Mouse (Mus musculus): ENCODE data around the gene Gstcd.

The Gstcd gene

DNA sequence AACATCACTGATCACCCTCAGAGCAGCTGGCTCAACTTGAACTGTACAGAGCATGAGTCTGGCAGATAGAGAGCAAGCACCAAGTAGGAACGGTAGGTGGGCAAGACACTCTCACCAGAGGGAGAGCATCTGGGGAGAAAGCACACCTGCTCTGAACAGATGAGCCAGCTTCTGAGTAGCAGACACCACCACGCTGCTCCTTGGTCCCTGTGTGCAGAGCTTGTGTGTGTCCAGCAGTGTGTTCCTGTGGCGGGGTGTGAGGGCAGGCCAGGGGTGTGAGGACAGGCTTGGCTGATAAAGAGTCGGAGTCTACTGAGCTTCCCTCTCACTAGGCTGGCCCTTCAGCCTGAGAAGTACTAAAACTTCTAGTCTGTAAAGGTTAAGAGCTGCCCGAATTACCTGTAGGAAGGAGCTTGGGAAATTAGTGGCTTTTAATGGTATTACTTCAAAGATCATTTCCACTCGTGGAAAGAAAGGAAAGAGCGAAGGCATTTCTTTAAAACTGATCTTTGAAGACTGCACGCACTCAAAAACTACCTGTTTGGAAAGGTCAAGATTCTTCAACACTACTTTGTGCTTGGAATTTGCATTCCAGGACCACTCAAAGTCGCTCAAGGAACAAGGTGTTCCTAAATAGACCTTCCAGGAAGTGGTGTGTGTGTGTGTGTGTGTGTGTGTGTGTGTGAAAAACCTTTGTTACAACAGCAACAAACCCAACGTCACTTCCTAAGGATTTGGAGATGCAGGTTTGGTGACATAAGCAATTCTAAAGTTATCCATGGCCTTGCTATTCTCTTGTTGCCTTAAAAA is 151.4 kb downstream of the Gstcd start:
- no peak for DNase-seq

DNA sequence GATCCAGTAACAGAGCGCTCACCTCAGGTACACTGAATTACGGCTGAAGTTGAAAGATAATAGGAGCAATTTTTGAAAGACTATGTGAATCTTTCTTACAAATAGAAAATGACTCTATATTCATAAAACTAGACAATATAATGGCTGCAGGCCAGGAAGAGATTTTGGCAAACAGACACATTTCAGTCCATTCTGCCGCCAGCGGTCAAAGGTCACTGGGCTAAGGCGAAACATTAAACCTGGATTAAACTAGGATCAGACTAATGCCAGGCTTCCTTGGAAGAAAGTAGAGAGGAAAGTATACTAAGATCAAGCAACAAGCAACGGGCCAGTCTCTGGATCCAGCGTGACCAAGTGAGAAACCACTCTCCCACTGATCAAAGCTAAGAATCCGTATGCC is 152.8 kb downstream of the Gstcd start:
- no peak for DNase-seq

DNA sequence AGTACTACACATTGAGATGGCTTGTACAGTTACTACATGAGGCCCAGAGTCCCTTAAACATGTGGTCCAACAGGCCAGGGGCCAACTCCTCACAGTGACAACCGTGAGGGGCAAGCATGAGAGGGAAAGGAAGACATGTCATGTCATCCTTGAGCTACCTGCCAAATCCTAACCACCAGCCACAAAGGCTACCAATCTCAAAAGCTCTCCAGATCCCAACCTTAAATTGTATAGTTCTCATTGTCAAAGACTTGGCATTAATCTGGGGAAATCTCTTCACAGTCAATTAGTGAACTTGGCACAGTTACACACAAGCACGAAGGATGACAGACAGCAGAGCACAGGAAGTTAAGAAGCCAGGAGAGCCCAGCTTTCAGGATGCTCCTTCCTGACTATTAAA is 157.2 kb downstream of the Gstcd start:
- no peak for DNase-seq
